Mouse (Mus musculus) erythroblast, embryonic 14.5 days (primary cell): ENCODE measurements around the gene Tspo.

Experiments
- GATA1 ChIP-seq: IDR thresholded peaks from 2 replicates; pipeline ENCODE4 v1.6.1; 2012; ENCODE audit warnings: low read length, inconsistent platforms, mixed read lengths
- TAL1 ChIP-seq: IDR thresholded peaks from 3 replicates; pipeline ENCODE4 v1.6.1; 2012; ENCODE audit warnings: low read length, inconsistent platforms, mixed read lengths

DNA sequence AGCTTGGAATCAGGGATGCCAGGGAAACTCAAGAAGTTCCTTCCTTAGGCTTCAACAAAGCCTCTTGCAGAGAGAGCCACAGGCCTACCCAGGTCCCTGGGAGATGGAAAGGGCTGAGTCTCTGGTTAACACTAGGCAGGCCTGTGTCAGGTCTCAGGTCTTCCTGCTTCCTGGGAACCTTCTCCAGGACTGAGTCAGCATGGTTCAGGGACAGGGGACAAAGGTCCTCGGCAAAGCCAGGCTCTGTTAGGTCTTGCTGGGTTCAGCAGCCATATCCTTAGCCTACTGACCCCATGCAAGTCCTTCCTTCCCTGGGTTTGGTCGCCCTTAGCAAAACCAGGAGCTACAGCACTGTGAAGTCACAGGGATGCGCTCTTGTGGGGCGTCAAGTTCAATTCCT is 27.4 kb downstream of the Tspo start:
- TF ChIP-seq GATA1, result no peak
- no peak for TF ChIP-seq TAL1
